Mouse (Mus musculus) neural tube, embryonic 11.5 days (tissue): Measurements from ENCODE around the gene Tmem106c. TPM values are rescaled to one million over a fixed set of nuclear protein-coding genes. Genes with fewer than 3 reads are reported as not detected.

Experiments used
- ATAC-seq: fragments of 200-750 bp; cut with Nextera tagmentation; 2 replicates; pipeline ENCODE4 v1.8.0; 2017; ENCODE audit warnings: moderate number of reproducible peaks, mild to moderate bottlenecking, moderate TSS enrichment, moderate library complexity; ENCODE audit not compliant: insufficient read depth, low FRiP score, low TSS enrichment
- DNase-seq: peaks from one replicate; pipeline ENCODE4 v3.0.0-alpha.2; 2015; ENCODE audit warnings: low spot score
- H3K27ac ChIP-seq: fragments of 300-500 bp; sonication (generic); 2 replicates; pipeline ENCODE4 v1.5.1; 2014; ENCODE audit warnings: low read depth, mild to moderate bottlenecking, low read length
- H3K27me3 ChIP-seq: fragments of 300-500 bp; sonication (generic); 2 replicates; pipeline ENCODE4 v1.6.1; 2014; ENCODE audit warnings: mild to moderate bottlenecking, low read length, mixed read lengths; ENCODE audit not compliant: control insufficient read depth, insufficient read depth
- H3K36me3 ChIP-seq: fragments of 300-500 bp; sonication (generic); 2 replicates; pipeline ENCODE4 v1.6.1; 2014; ENCODE audit warnings: mild to moderate bottlenecking, low read length, moderate library complexity, mixed read lengths; ENCODE audit not compliant: control insufficient read depth, insufficient read depth
- H3K4me1 ChIP-seq: fragments of 300-500 bp; sonication (generic); 2 replicates; pipeline ENCODE4 v1.6.1; 2014; ENCODE audit warnings: low read length, mixed read lengths; ENCODE audit not compliant: control insufficient read depth, insufficient read depth
- H3K4me2 ChIP-seq: fragments of 300-500 bp; sonication (generic); 2 replicates; pipeline ENCODE4 v1.6.1; 2014; ENCODE audit warnings: low read depth, mild to moderate bottlenecking, moderate library complexity
- H3K4me3 ChIP-seq: fragments of 300-500 bp; sonication (generic); 2 replicates; pipeline ENCODE4 v1.5.1; 2014; ENCODE audit warnings: low read depth, low read length
- H3K9ac ChIP-seq: fragments of 300-500 bp; sonication (generic); 2 replicates; pipeline ENCODE4 v1.6.1; 2014; ENCODE audit warnings: mild to moderate bottlenecking, low read length
- H3K9me3 ChIP-seq: fragments of 300-500 bp; sonication (generic); 2 replicates; pipeline ENCODE4 v1.6.1; 2016; ENCODE audit warnings: low read length; ENCODE audit not compliant: control insufficient read depth
- WGBS: fragments of 180-500 bp; shearing (Covaris S2); extraction: QIAGEN DNeasy Blood & Tissue Kit; methylation state at CpG from one replicate; pipeline ENCODE4 v1.1.7; 2014; 5-methylcytosine and 5-hydroxymethylcytosine counted together
- polyA plus RNA-seq: library from polyadenylated mRNA; unstranded; fragments of >200 nt; fragmentation: Nextera tagmentation; extraction: Ambion mirVana; gene quantifications from 2 replicates; pipeline ENCODE4 v1.2.1, GENCODE M21; 2014

Gene Tmem106c
- polyA plus RNA-seq = 50.2 and 55.9 TPM in 2 replicates

GRCm38 (mm10) chr15:97963989-97964835 is at the start of gene Tmem106c:
Gene Tmem106c (plus strand): TSS chr15:97964200.
- Histone ChIP-seq H3K9ac (peak within 1 kb of the TSS; percentile 72), H3K27me3 (no peaks in the 10 kb centered on the region), H3K9me3 (no peaks in the 10 kb centered on the region), H3K4me2 (peak within 1 kb of the TSS; percentile 83), H3K4me3 (peak within 1 kb of the TSS; percentile 60), H3K27ac (peak within 1 kb of the TSS; percentile 60; the same call in 1 of the 2 replicates), H3K36me3 (no peaks in the 10 kb centered on the region), H3K4me1 (peaks cover 4% of the 10 kb centered on the region; the same call in 1 of the 2 replicates)
- under 1% methylated on average over 66 of the region's 67 CpGs for WGBS
- DNase-seq = peak; percentile 98
- peak; percentile 89 for ATAC-seq

GRCm38 (mm10) chr15:97914331-97914747 is 49.7 kb upstream of the Tmem106c start:
- Histone ChIP-seq H3K9ac (no peak overlapping the region), H3K4me1 (no peaks in the 10 kb centered on the region), H3K4me3 (no peak overlapping the region), H3K4me2 (no peak overlapping the region), H3K36me3 (no peaks in the 10 kb centered on the region), H3K27me3 (no peaks in the 10 kb centered on the region), H3K27ac (no peak overlapping the region), H3K9me3 (no peaks in the 10 kb centered on the region)
- WGBS = 33% methylated on average over 9 of the region's 9 CpGs
- peak; percentile 28 for DNase-seq
- no peak for ATAC-seq

GRCm38 (mm10) chr15:97917994-97918393 is 46.0 kb upstream of the Tmem106c start:
- H3K9me3 ChIP-seq = no peaks in the 10 kb centered on the region
- H3K36me3 ChIP-seq = no peaks in the 10 kb centered on the region
- DNase-seq = no peak
- H3K4me1 ChIP-seq = no peaks in the 10 kb centered on the region
- H3K27ac ChIP-seq = no peak overlapping the region
- H3K27me3 ChIP-seq = no peaks in the 10 kb centered on the region
- no peak overlapping the region for H3K4me2 ChIP-seq
- ATAC-seq = no peak
- 84% methylated on average over 9 of the region's 9 CpGs for WGBS
- no peak overlapping the region for H3K4me3 ChIP-seq
- no peak overlapping the region for H3K9ac ChIP-seq

DNA sequence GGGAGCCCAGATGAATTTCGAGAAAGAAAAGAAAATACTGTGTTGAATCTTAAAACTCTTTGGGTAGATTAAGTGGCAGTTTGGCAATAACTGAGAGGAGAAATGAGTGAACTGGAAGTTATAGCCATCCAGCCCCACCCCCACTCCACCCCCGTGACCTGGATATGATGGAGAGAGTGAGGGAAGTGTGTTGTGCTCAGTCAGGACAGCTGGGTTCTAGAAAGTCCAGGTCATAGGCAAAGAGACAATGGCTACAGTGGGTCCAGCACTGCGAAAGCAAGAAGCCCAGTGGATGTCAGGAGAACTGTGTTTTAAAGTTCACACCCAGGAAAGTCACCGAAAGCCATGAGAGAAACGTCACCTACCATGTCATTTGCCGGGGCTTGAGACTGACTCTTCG is 44.8 kb upstream of the Tmem106c start:
- no peak overlapping the region for H3K4me3 ChIP-seq
- ATAC-seq = no peak
- no peaks in the 10 kb centered on the region for H3K4me1 ChIP-seq
- H3K9ac ChIP-seq = no peak overlapping the region
- H3K36me3 ChIP-seq = no peaks in the 10 kb centered on the region
- no peak overlapping the region for H3K4me2 ChIP-seq
- no peaks in the 10 kb centered on the region for H3K9me3 ChIP-seq
- no peak overlapping the region for H3K27ac ChIP-seq
- DNase-seq = no peak
- WGBS = 86% methylated on average over 7 of the region's 7 CpGs
- H3K27me3 ChIP-seq = no peaks in the 10 kb centered on the region

- no peaks in the 10 kb centered on the region for H3K36me3 ChIP-seq
- H3K4me2 ChIP-seq = no peak overlapping the region
- H3K4me3 ChIP-seq = no peak overlapping the region
- DNase-seq = no peak
- H3K27ac ChIP-seq = no peak overlapping the region
- H3K27me3 ChIP-seq = no peaks in the 10 kb centered on the region
- H3K4me1 ChIP-seq = no peaks in the 10 kb centered on the region
- 82% methylated on average over 5 of the region's 5 CpGs for WGBS
- H3K9me3 ChIP-seq = no peaks in the 10 kb centered on the region
- no peak overlapping the region for H3K9ac ChIP-seq
- ATAC-seq = no peak
Measured at GRCm38 (mm10) chr15:97920306-97920705, 43.7 kb upstream of the Tmem106c start.

- ATAC-seq (no peak), DNase-seq (no peak)
- Histone ChIP-seq H3K4me3 (no peak overlapping the region), H3K4me1 (no peaks in the 10 kb centered on the region), H3K27ac (no peak overlapping the region), H3K9ac (no peak overlapping the region), H3K4me2 (no peak overlapping the region), H3K27me3 (no peaks in the 10 kb centered on the region), H3K9me3 (no peaks in the 10 kb centered on the region), H3K36me3 (no peaks in the 10 kb centered on the region)
- WGBS = 93% methylated on average over 9 of the region's 9 CpGs
Measured at GRCm38 (mm10) chr15:97921796-97922195, 42.2 kb upstream of the Tmem106c start.

- H3K4me2 ChIP-seq = no peak overlapping the region
- no peak overlapping the region for H3K4me3 ChIP-seq
- H3K9me3 ChIP-seq = no peaks in the 10 kb centered on the region
- WGBS = 90% methylated on average over 2 of the region's 2 CpGs
- no peaks in the 10 kb centered on the region for H3K4me1 ChIP-seq
- no peak for DNase-seq
- no peak overlapping the region for H3K27ac ChIP-seq
- H3K9ac ChIP-seq = no peak overlapping the region
- H3K36me3 ChIP-seq = no peaks in the 10 kb centered on the region
- no peak for ATAC-seq
- H3K27me3 ChIP-seq = no peaks in the 10 kb centered on the region
Measured at GRCm38 (mm10) chr15:97922421-97922820, 41.6 kb upstream of the Tmem106c start.

- Histone ChIP-seq H3K27me3 (no peaks in the 10 kb centered on the region), H3K9me3 (no peaks in the 10 kb centered on the region), H3K36me3 (no peaks in the 10 kb centered on the region), H3K4me2 (no peak overlapping the region), H3K27ac (no peak overlapping the region), H3K9ac (no peak overlapping the region), H3K4me1 (no peaks in the 10 kb centered on the region), H3K4me3 (no peak overlapping the region)
- ATAC-seq = no peak
- WGBS = 60% methylated on average over 4 of the region's 4 CpGs
- DNase-seq = no peak
Measured at GRCm38 (mm10) chr15:97927018-97927417, 37.0 kb upstream of the Tmem106c start.

DNA sequence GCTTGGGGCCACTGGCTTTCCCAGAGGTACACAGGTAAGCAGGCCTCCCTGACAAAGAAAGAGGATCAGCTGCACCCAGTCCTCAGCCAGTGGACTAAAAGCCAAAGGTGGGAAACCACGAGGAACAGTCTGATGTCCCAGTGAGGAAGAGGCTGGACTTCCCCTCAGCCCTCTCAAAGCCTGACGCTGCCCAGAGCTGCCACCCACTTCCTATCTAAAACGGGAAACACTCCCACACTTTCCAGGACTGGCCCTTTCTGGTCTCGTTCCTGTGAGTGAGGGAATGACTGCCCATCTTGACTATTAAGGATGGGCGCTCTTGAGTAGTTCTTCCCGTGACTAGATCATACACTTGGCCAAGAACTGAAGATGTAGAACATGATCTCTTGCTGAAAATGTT is 36.2 kb upstream of the Tmem106c start:
- Histone ChIP-seq H3K27ac (no peak overlapping the region), H3K9ac (no peak overlapping the region), H3K4me3 (no peak overlapping the region), H3K9me3 (no peaks in the 10 kb centered on the region), H3K4me2 (no peak overlapping the region), H3K27me3 (no peaks in the 10 kb centered on the region), H3K36me3 (no peaks in the 10 kb centered on the region), H3K4me1 (no peaks in the 10 kb centered on the region)
- ATAC-seq (no peak), DNase-seq (no peak)
- 77% methylated on average over 6 of the region's 6 CpGs for WGBS
